Mouse (Mus musculus) thymus, adult 2 months (tissue): ENCODE measurements around the gene Rabl6. TPM values are rescaled to one million over a fixed set of nuclear protein-coding genes. Genes with fewer than 3 reads are reported as not detected.

Experiments used
- DNase-seq: peaks from one replicate; pipeline ENCODE4 v3.0.0; 2021
- H3K27ac ChIP-seq: fragments of 200-500 bp; 2 replicates; pipeline ENCODE4 v1.5.1; 2012; ENCODE audit warnings: low read length, control low read depth; ENCODE audit not compliant: control insufficient read depth, insufficient read depth
- H3K27me3 ChIP-seq: fragments of 200-500 bp; 2 replicates; pipeline ENCODE4 v1.6.1; 2012; ENCODE audit warnings: mild to moderate bottlenecking, low read length, moderate library complexity, mixed read lengths; ENCODE audit not compliant: control insufficient read depth, insufficient read depth
- H3K36me3 ChIP-seq: fragments of 200-500 bp; 2 replicates; pipeline ENCODE4 v1.6.1; 2012; ENCODE audit warnings: mild to moderate bottlenecking, low read length, moderate library complexity; ENCODE audit not compliant: control insufficient read depth, insufficient read depth
- H3K4me1 ChIP-seq: fragments of 200-500 bp; replicated peaks from 2 replicates; pipeline ENCODE4 v1.6.1; 2012; ENCODE audit warnings: low read length; ENCODE audit not compliant: control insufficient read depth, insufficient read depth
- H3K4me3 ChIP-seq: fragments of 200-500 bp; 2 replicates; pipeline ENCODE4 v1.5.1; 2012; ENCODE audit warnings: mild to moderate bottlenecking, low read length, control low read depth, moderate library complexity; ENCODE audit not compliant: control insufficient read depth, insufficient read depth
- CTCF ChIP-seq: fragments of 200-500 bp; IDR thresholded peaks from 2 replicates; pipeline ENCODE4 v1.5.1; 2012; ENCODE audit warnings: mild to moderate bottlenecking, control low read depth, low read length, moderate library complexity, borderline replicate concordance; ENCODE audit not compliant: control insufficient read depth, poor library complexity, insufficient read depth; ENCODE audit errors: extremely low read depth
- POLR2A ChIP-seq: fragments of 200-500 bp; IDR thresholded peaks from 2 replicates; pipeline ENCODE4 v1.6.1; 2012; ENCODE audit warnings: mild to moderate bottlenecking, low read length, control low read depth, moderate library complexity; ENCODE audit not compliant: control insufficient read depth, poor library complexity, insufficient read depth; ENCODE audit errors: extremely low read depth
- WGBS: fragments of 180-500 bp; shearing (Covaris S2); methylation state at CpG from one replicate; pipeline ENCODE4 v1.1.7; 2018; 5-methylcytosine and 5-hydroxymethylcytosine counted together
- polyA plus RNA-seq: library from polyadenylated mRNA; depleted of rRNA; stranded (reverse); fragments of >200 nt; gene quantifications from 2 replicates; pipeline ENCODE4 v1.2.3, GENCODE M21; 2012

Gene Rabl6
- polyA plus RNA-seq, 1 experiment, result 83.4 TPM

DNA sequence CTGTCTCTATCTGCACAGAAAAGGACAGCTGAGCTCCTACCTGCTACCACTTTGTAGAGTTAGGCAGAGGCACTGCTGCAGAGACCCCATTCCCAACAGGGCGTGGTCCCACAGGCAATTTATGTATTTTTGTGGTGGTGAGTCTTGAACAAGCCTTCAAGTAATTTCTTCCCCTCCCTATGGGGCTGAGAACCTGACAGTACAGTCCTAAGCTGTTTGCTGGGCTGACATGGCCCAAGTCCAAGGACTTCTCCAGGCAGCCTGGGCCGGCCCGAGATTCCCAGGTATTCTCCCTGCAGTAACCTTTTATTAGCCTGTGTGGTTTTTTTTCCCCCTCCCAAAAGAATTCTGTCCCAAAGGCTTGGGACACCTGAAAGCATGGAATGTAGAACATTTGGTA is 24.2 kb downstream of the Rabl6 start:
- WGBS, result 94% methylated on average over 3 of the region's 3 CpGs
- Histone ChIP-seq H3K27me3 (peaks cover 8% of the 10 kb centered on the region), H3K4me3 (no peak overlapping the region), H3K4me1 (peaks cover 24% of the 10 kb centered on the region), H3K36me3 (no peaks in the 10 kb centered on the region; the same call in 1 of the 2 replicates), H3K27ac (no peak overlapping the region)
- TF ChIP-seq CTCF (no peak), POLR2A (no peak)
- DNase-seq, result no peak

DNA sequence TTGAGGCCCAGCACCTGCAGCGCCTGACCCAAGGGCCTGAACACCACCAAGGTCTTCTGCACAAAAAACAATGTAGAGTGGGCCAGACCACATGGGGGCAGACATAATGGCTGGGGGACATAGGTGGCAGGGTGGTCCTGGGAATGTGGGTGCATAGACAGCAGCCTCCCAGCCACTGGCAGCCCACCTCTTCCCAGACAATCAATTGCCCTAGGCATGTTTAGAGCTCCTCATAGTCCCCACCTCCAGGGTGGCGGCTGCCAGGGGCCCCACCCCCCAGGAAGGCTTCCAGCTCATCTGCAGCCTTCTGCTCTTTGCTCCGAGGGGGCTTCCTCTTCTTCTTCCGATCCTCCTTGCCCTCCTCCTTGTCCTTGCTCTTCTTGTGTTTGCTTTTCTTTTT is 24.8 kb downstream of the Rabl6 start:
- TF ChIP-seq CTCF, result no peak
- no peak for TF ChIP-seq POLR2A
- Histone ChIP-seq H3K4me3 (no peak overlapping the region), H3K27me3 (peaks cover 14% of the 10 kb centered on the region), H3K4me1 (peaks cover 26% of the 10 kb centered on the region), H3K27ac (no peak overlapping the region), H3K36me3 (no peaks in the 10 kb centered on the region; the same call in 1 of the 2 replicates)
- no peak for DNase-seq
- WGBS, result 93% methylated on average over 4 of the region's 4 CpGs

DNA sequence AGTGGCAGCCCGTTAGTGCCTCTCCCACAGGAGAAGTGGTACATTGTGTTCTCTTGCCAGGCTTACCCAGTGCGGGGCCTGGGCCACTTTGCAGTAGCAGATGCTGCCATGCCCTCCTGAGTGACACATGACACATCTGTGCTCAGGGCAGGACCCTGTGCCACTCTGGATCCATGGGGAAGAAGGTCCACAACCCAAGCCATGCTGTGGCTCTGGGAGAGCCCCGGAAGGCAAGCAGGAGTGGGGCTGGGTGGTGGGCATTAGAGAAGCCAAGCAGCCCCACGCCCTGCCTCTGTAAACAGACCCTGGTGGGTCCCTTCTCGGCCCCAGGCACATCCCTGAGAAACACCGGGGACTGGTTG is 25.2 kb downstream of the Rabl6 start:
- no peak overlapping the region for H3K27ac ChIP-seq
- H3K36me3 ChIP-seq, result no peaks in the 10 kb centered on the region; the same call in 1 of the 2 replicates
- TF ChIP-seq POLR2A (no peak), CTCF (no peak)
- no peak overlapping the region for H3K4me3 ChIP-seq
- peaks cover 31% of the 10 kb centered on the region for H3K4me1 ChIP-seq
- 93% methylated on average over 6 of the region's 6 CpGs for WGBS
- peaks cover 18% of the 10 kb centered on the region for H3K27me3 ChIP-seq
- DNase-seq, result no peak

DNA sequence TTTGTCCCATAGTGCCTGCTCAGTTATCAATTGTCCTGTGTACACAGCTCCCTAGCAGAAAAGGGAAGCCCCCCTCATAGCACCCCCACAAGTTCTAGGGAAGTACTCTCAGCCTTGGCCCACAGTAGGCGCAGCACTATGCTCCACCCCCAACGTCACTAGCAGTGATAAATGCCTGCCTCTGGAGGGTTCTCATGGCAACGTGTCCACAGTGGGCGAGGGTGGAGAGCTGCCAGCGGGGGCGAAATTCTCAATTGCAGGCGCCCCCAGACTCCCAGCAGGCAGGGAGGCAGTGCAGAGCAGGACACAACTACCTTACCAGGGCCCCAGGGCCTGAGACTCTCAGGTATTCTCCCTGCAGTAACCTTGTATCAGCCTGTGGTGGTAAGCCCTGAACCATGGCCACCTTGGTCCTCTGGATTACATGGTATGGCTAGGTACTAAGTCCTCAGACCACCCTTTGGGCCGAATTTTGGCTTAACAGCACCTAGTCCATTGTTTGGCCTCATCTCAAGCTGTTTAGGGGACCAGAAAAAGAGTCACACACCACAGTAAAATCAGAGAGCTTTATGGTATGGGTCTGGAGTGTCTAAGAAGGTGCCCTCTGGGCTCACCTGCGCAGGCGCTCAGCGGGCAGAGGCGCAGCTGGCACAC is 25.7 kb downstream of the Rabl6 start:
- 59% methylated on average over 12 of the region's 12 CpGs for WGBS
- no peak for TF ChIP-seq POLR2A
- TF ChIP-seq CTCF, result no peak
- no peak for DNase-seq
- peaks cover 23% of the 10 kb centered on the region for H3K27me3 ChIP-seq
- no peaks in the 10 kb centered on the region; the same call in 1 of the 2 replicates for H3K36me3 ChIP-seq
- peaks cover 36% of the 10 kb centered on the region for H3K4me1 ChIP-seq
- no peak overlapping the region for H3K27ac ChIP-seq
- H3K4me3 ChIP-seq, result no peak overlapping the region

DNA sequence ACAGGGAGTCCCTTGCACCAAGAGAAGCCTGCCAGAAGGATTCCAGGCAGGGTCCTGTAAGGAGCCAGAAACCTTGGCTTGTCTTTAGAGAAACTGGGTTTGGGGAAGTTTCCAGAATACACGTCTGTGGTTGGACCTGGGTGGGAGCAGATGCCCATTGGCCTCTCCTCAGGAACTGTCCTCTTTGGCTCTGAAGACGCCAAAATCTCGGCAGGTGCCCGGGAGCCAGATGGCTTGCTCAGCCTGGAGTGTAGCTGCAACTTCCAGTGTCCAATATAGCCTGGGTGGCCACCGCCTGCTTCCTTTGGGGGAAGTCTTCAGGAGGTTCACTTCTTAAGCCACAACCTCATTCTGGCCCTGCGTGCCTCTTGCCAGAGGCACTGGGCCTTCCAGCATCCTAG is 26.4 kb downstream of the Rabl6 start:
- no peaks in the 10 kb centered on the region; the same call in 1 of the 2 replicates for H3K36me3 ChIP-seq
- 12% methylated on average over 6 of the region's 6 CpGs for WGBS
- peaks cover 29% of the 10 kb centered on the region for H3K27me3 ChIP-seq
- no peak overlapping the region for H3K4me3 ChIP-seq
- no peak overlapping the region for H3K27ac ChIP-seq
- H3K4me1 ChIP-seq, result peaks cover 42% of the 10 kb centered on the region
- DNase-seq, result no peak
- TF ChIP-seq POLR2A (no peak), CTCF (no peak)

DNA sequence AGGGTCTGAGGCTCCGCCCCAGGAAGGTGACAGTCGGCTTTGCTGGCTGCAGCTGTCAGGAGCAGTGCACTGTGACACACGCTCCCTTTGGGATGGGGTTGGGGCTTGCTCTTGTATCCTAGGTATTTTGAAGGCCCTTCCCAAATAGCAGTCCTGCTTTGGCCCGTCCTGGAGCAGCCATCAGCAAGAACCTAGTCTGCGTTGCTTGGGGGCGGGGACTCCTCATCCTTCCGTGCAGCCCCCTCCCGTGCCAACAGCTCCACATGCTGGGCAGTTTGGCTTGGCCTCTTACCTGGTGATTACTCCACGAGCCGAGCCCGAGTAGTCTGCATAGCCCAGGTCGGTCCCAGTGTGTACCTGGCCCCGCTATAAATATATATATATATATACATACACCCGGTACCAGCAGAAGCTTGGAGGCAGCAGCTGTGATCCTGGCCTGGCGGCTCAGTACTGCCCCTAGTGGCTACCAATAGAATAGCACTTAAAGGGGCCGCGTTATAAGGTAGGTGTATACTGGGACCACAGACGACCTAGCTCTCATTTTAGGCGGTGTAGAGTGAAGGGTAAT is 26.9 kb downstream of the Rabl6 start, which contains the start of gene Ajm1:
TSS of gene Ajm1 (minus strand) at position 464 of the 571 bp plus-strand sequence.
- TF ChIP-seq CTCF (no peak), POLR2A (no peak)
- Histone ChIP-seq H3K27ac (no peak within 1 kb of the TSS), H3K27me3 (peaks cover 29% of the 10 kb centered on the region), H3K4me1 (peaks cover 42% of the 10 kb centered on the region), H3K36me3 (no peaks in the 10 kb centered on the region; the same call in 1 of the 2 replicates), H3K4me3 (peak within 1 kb of the TSS; percentile 30)
- WGBS, result 6% methylated on average over 19 of the region's 19 CpGs
- peak; percentile 72 for DNase-seq

DNA sequence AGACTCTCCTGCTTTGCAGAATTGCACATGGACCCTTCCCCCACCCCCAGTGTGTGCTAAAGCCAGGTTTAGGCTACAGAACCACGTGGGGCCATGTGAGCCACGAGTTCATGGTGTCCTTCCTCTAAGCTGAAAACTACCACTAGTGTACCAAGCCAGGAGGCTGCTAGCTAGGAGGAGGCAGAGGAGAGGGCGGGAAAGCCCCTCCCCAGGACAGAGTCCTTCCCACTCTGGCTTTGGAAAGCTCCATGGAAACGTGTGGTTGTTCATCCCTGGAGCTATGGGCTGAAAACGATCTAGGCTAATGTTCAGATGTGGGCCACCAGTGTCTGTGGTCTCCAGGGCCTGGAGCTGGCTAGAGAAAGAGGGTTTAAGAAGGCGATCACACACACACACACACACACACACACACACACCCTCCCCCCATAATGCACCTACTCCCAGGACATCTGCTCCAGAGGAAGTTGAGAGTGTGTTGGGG is 27.7 kb downstream of the Rabl6 start:
- Histone ChIP-seq H3K4me3 (no peak overlapping the region), H3K27ac (no peak overlapping the region), H3K36me3 (no peaks in the 10 kb centered on the region; the same call in 1 of the 2 replicates), H3K27me3 (peaks cover 29% of the 10 kb centered on the region), H3K4me1 (peaks cover 47% of the 10 kb centered on the region)
- 36% methylated on average over 6 of the region's 6 CpGs for WGBS
- DNase-seq, result no peak
- TF ChIP-seq POLR2A, result no peak
- TF ChIP-seq CTCF, result peak; percentile 29; the same call in 1 of the 2 replicates
